Mouse (Mus musculus) embryo, embryonic 10 days (tissue): ENCODE measurements around the gene Hps1.
"Not testable (repeated sequence)": the region's sequence is repeated elsewhere in the genome, so short reads cannot be mapped to it uniquely, and the experiment has no call there.

ENCODE experiments used
- DNase-seq: peaks from one replicate; pipeline ENCODE4 v3.0.0-alpha.2; 2015; ENCODE audit warnings: low spot score

Gene Hps1

GRCm38 (mm10) chr19:42779531-42780155 is at the start of gene Hps1:
TSS of gene Hps1 (minus strand) at chr19:42779978.
- DNase-seq: peak; percentile 96

- DNase-seq: no peak
Measured at GRCm38 (mm10) chr19:42829196-42829595, 49.4 kb upstream of the Hps1 start.

GRCm38 (mm10) chr19:42827843-42828242 is 48.1 kb upstream of the Hps1 start:
- no peak for DNase-seq

GRCm38 (mm10) chr19:42820109-42820508 is 40.3 kb upstream of the Hps1 start:
- DNase-seq: no peak

GRCm38 (mm10) chr19:42817761-42818160 is 38.0 kb upstream of the Hps1 start:
- no peak for DNase-seq

GRCm38 (mm10) chr19:42816261-42816660 is 36.5 kb upstream of the Hps1 start:
- DNase-seq: no peak

- no peak for DNase-seq
Measured at GRCm38 (mm10) chr19:42810140-42810539, 30.4 kb upstream of the Hps1 start.

- no peak for DNase-seq
Measured at GRCm38 (mm10) chr19:42809491-42809890, 29.7 kb upstream of the Hps1 start.

- DNase-seq: no peak
Measured at GRCm38 (mm10) chr19:42797866-42798265, 18.1 kb upstream of the Hps1 start.

- DNase-seq: peak; percentile 18
Measured at GRCm38 (mm10) chr19:42795801-42796200, 16.0 kb upstream of the Hps1 start.

GRCm38 (mm10) chr19:42794914-42795613 is 15.3 kb upstream of the Hps1 start:
- DNase-seq: peak; percentile 93

- no peak for DNase-seq
Measured at GRCm38 (mm10) chr19:42788311-42788710, 8.5 kb upstream of the Hps1 start.

- no peak for DNase-seq
Measured at GRCm38 (mm10) chr19:42785562-42786220, 5.9 kb upstream of the Hps1 start.

GRCm38 (mm10) chr19:42785129-42785528 is 5.4 kb upstream of the Hps1 start:
- peak; percentile 41 for DNase-seq

GRCm38 (mm10) chr19:42780156-42780538 is 369 bp upstream of the Hps1 start:
- not testable (repeated sequence) for DNase-seq

- DNase-seq: no peak
Measured at GRCm38 (mm10) chr19:42777801-42778200, 2.0 kb downstream of the Hps1 start.

GRCm38 (mm10) chr19:42776813-42777212 is 3.0 kb downstream of the Hps1 start:
- peak; percentile 49 for DNase-seq

GRCm38 (mm10) chr19:42770141-42770872 is 9.5 kb downstream of the Hps1 start:
- no peak for DNase-seq

- no peak for DNase-seq
Measured at GRCm38 (mm10) chr19:42769648-42770047, 10.1 kb downstream of the Hps1 start.

- no peak for DNase-seq
Measured at GRCm38 (mm10) chr19:42767361-42767760, 12.4 kb downstream of the Hps1 start.

GRCm38 (mm10) chr19:42764398-42764797 is 15.4 kb downstream of the Hps1 start:
- no peak for DNase-seq

GRCm38 (mm10) chr19:42756671-42757070 is 23.1 kb downstream of the Hps1 start:
- DNase-seq: no peak
